Mouse (Mus musculus) bone marrow, adult 2 months (tissue): ENCODE data around the gene Ppan. TPM values are rescaled to one million over a fixed set of nuclear protein-coding genes. Genes with fewer than 3 reads are reported as not detected.

Source experiments
- H3K27ac ChIP-seq: fragments of 200-500 bp; 2 replicates; pipeline ENCODE4 v1.5.1; 2012; ENCODE audit warnings: low read depth, mild to moderate bottlenecking, control low read depth, inconsistent platforms, low read length; ENCODE audit not compliant: control insufficient read depth, poor library complexity, insufficient read depth
- H3K4me1 ChIP-seq: fragments of 200-500 bp; 2 replicates; pipeline ENCODE4 v1.6.1; 2011; ENCODE audit warnings: low read length; ENCODE audit not compliant: control insufficient read depth, insufficient read depth
- H3K4me3 ChIP-seq: fragments of 200-500 bp; replicated peaks from 2 replicates; pipeline ENCODE3; 2011; ENCODE audit warnings: mild to moderate bottlenecking, low read depth, low read length, control low read depth; ENCODE audit not compliant: control insufficient read depth
- CTCF ChIP-seq: fragments of 200-500 bp; IDR thresholded peaks from 2 replicates; pipeline ENCODE4 v1.5.1; 2011; ENCODE audit warnings: low read length, control low read depth; ENCODE audit not compliant: control insufficient read depth, insufficient read depth
- POLR2A ChIP-seq: fragments of 200-500 bp; IDR thresholded peaks from 2 replicates; pipeline ENCODE4 v1.6.1; 2011; ENCODE audit warnings: low read depth, mild to moderate bottlenecking, control low read depth, low read length, borderline replicate concordance; ENCODE audit not compliant: control insufficient read depth
- WGBS: fragments of 180-500 bp; shearing (Covaris S2); methylation state at CpG from one replicate; pipeline ENCODE4 v1.1.7; 2018; 5-methylcytosine and 5-hydroxymethylcytosine counted together
- polyA plus RNA-seq: library from polyadenylated mRNA; stranded (reverse); fragments of >200 nt; gene quantifications from 2 replicates; pipeline ENCODE4 v1.2.4, GENCODE M21; 2011; ENCODE audit warnings: low replicate concordance; ENCODE audit not compliant: missing spikeins, insufficient read depth, insufficient read length

Gene Ppan
- polyA plus RNA-seq, 1 experiment = 69.7 TPM

DNA sequence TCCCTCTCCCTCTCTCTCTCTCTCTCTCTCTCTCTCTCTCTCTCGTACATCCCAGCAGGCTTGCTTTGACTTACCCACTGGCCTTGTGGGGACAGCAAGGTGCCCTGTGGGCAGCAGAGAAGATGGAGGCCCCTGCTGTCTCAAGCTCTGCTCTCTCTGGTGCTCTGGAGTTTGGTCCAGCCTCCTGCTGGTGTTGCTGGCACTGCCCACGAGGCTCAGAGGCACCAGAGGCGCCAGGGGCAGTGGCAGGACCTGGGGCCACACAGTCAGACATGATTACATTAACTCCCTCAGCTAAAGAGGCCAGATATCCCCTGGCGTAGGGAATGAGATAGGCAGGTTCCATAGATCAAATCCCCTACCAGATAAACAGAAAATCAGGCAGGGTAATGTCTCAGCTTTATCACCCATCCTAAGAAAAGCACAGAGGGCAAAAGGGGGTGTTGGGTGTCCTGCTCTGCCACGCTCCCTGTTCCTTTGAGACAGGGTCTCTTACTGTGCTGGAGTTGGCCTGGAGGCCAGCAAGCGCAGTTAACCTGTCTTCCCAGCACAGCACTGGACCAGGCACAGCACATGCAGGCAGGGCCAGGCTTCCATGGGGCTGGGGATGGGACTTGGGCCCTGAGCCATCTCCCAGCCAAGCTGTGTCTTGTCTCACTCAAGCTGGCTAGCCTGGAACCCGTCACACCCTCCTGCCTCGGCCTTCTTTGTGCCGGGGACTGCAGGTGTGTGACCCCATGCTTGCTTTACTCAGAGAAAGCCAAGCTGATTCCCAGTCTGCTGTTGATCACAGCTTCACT lies 11.5 kb upstream of the Ppan start:
- H3K4me1 ChIP-seq = no peaks in the 10 kb centered on the region; the same call in 1 of the 2 replicates
- 77% methylated on average over 8 of the region's 9 CpGs for WGBS
- no peak overlapping the region for H3K27ac ChIP-seq
- H3K4me3 ChIP-seq = no peak overlapping the region
- TF ChIP-seq POLR2A (no peak), CTCF (no peak)

DNA sequence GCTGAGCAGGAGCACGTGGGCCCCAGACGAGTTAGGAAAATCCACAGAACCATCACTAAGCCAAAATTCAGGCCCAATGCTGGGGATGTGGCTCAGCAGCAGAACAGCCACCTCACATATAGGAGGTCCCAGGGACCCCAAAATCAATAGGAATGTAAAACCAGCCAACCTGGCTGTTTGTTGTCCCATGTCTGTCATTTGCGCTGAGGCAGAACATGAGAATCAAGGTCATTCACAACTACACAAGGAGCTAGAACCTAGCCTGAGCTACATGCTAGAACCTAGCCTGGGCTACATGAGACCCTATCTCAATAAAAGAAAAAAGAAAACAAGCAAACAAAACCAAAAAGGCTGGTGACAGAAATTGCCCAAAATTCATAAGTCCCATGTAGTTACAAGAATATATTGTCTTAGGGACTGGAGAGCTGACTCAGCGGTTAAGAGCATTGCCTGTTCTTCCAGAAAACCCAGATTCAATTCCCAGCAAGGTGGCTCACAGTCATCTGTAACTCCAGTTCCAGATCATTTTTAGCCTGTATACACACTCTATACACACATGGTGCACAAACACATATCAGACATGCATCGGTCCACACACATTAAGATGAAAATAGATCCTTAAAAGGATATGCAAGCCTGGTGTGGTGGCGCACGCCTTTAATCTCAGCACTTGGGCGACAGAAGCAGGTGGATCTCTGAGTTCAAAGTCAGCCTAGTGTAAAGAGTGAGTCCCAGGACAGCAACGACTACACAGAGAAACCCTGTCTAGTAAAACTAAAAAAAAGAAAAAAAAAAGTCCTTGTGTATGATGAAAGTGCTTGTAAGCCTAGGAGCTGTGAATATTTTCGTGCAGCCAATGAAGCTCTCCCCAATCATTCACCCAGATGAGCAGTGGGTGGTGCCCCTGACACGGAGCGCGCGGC lies 10.6 kb upstream of the Ppan start:
- Histone ChIP-seq H3K4me3 (peak overlapping the region; percentile 63), H3K27ac (peak overlapping the region; percentile 35), H3K4me1 (no peaks in the 10 kb centered on the region; the same call in 1 of the 2 replicates)
- WGBS = 33% methylated on average over 14 of the region's 14 CpGs
- TF ChIP-seq CTCF (no peak), POLR2A (no peak)

DNA sequence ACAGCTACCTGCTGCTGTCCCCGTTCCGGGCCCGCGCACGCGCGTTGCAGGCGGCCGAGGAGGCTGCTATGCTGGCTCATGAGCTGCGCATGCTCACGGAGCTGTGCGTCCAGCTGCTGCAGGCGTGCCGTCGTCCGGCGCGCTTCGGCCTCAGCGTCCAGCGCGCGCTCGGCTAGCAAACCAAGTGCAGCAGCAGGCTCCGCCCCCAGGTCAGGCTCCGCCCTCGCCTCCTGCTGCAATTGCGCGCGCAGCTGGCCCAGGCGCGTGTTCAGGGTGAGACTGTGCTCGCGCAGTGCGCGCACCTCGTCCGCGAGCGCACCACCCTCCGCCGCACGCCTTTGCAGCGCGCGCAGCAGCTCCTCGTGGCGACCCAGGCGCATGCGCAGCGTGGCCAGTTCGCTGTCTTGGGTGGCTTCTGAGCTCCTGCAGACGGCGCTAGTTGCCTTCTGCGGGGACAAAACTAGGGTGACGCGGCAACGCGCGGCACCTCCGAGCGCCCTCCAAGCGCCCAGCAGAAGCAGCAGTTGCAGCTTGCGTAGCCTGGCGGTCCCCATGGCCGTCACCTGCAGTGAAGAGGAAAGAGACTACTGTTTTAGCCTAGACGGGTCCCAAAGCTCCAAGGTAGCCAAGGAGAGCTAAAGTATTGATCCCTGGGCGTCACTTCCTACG lies 9.8 kb upstream of the Ppan start:
- no peaks in the 10 kb centered on the region; the same call in 1 of the 2 replicates for H3K4me1 ChIP-seq
- peak overlapping the region; percentile 69 for H3K27ac ChIP-seq
- peak overlapping the region; percentile 63 for H3K4me3 ChIP-seq
- TF ChIP-seq CTCF (peak; percentile 67), POLR2A (peak; percentile 83; the same call in 1 of the 2 replicates)
- WGBS = under 1% methylated on average over 69 of the region's 69 CpGs

DNA sequence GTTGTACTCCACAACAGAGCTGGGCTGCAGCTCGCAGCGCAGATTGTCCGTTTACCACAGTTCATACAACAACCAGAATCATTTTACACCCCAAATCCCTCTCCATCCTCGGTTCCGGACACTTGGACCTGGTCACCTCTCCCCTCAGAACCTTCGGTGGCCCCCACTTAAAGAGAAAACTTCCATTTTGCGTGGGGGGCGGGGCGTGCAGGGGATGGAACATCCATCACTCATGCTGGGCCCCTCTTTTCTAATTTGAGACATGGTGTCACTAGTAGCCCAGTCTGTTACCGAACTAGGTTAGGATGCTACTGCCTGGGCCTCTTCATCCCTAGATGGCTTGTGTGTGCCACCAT lies 9.3 kb upstream of the Ppan start:
- WGBS = 20% methylated on average over 10 of the region's 10 CpGs
- H3K27ac ChIP-seq = peak overlapping the region; percentile 69
- TF ChIP-seq POLR2A (no peak), CTCF (no peak)
- no peaks in the 10 kb centered on the region; the same call in 1 of the 2 replicates for H3K4me1 ChIP-seq
- H3K4me3 ChIP-seq = peak overlapping the region; percentile 63

DNA sequence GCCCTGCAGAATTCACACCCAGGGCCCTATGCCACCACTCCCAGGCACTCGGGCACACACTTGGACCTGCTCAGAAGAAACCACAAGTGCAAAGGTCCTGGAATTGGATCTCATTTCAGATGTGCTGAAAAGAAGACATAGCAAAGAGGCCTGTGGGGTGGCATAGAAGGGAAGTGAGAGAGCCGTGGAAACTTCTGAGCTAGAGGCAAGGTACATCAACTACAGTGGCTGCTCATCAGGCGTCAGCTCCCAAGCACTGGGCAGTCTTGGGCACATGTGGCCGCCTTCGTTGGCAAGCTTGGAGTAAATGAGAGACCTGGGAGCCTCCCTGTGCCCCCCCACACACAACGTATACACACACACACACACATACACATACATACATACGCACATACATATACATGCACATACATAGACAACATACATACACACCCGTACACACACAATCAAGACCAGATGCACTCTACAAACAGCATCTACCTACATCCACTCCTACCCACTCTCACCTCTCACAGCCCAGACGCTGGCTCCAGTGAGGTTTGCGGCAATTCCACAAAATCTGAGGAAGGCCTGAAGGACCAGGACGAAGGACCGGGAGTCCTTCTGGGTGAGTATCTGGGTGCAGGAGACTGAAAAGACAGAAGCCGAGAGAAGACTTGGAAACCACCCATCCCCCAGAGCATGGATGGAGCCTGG lies 8.7 kb upstream of the Ppan start, which contains the start of gene Angptl6:
Angptl6 (minus strand) TSS at position 631 of the 696 bp plus-strand sequence.
- H3K27ac ChIP-seq = peak within 1 kb of the TSS; percentile 69
- 83% methylated on average over 13 of the region's 13 CpGs for WGBS
- peak within 1 kb of the TSS; percentile 63 for H3K4me3 ChIP-seq
- 0 out of 2 replicates have a peak, but pooled peaks have one; percentile 4 for TF ChIP-seq CTCF
- no peak for TF ChIP-seq POLR2A
- H3K4me1 ChIP-seq = no peaks in the 10 kb centered on the region; the same call in 1 of the 2 replicates

DNA sequence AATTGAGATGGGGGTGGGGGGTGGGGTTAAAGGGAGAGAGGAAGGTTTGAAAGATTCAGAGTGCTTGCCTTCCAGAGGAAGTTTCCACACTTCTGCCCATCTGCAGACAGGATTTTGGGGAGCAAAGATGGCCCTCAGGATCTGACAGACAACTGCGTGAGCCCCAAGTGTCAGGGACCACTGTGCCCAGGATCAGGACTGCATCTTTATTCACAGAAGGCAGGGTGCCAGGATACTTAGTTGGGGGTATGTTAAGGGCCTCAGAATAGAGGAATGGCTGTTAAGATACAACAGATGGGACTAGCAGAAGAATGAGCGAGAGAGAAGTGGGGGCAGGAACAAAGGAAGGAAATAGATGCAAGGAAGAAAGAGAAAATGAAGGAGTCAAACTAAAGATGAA lies 1.4 kb upstream of the Ppan start:
- no peak overlapping the region for H3K4me3 ChIP-seq
- 77% methylated on average over 2 of the region's 2 CpGs for WGBS
- no peak for TF ChIP-seq POLR2A
- no peak for TF ChIP-seq CTCF
- H3K27ac ChIP-seq = no peak overlapping the region
- H3K4me1 ChIP-seq = peaks cover 2% of the 10 kb centered on the region; the same call in 1 of the 2 replicates

DNA sequence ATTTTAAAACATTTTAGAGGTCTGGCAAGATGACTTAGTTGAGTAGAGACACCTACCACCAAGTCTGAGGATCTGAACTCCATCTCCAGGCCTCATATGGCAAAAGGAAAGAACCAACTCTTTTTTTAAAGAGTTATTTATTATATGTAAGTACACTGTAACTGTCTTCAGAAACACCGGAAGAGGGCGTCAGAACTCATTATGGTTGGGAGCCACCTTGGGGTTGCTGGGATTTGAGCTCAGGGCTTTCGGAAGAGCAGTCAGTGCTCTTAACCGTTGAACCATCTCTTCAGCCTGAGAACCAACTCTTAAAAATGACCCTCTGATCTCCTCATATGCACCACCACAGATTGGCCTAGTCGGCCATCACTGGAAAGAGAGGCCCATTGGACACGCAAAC lies 784 bp upstream of the Ppan start:
- 87% methylated on average over 6 of the region's 6 CpGs for WGBS
- no peak overlapping the region for H3K27ac ChIP-seq
- H3K4me3 ChIP-seq = no peak overlapping the region
- H3K4me1 ChIP-seq = peaks cover 2% of the 10 kb centered on the region; the same call in 1 of the 2 replicates
- TF ChIP-seq POLR2A (no peak), CTCF (no peak)
